Mouse (Mus musculus) cerebellum, adult (tissue): ENCODE results near the gene Bach2.
A peak's percentile ranks its signal among the peaks of the same experiment; 100 is the strongest.

Source experiments
- ATAC-seq: cut with Nextera tagmentation; 2 replicates; pipeline ENCODE4 v1.9.2; 2017; ENCODE audit warnings: mild to moderate bottlenecking, moderate library complexity, mixed read lengths; ENCODE audit not compliant: insufficient number of reproducible peaks, low FRiP score, low TSS enrichment

Bach2 gene

DNA sequence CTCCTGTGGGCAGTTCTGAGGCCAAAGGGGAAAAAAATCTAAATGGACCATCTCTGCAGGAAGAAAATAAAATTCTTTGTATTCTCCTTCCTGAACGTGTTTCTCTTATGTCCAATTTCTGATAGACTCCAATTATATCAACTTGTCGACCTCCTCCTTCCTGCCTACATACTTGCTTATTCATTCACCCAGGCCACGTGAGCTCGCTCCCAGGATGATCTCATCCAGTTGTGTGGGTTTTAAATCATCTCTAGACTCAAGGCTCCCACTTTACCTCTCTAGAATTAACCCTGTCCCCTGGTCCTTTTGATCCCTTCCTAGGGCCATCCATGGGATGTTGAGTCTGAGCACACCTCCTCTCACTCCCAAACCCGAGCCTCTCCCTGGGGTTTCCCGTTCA is 225.9 kb downstream of the Bach2 start:
- no peak for ATAC-seq

GRCm38 (mm10) chr4:32466031-32466430 is 227.4 kb downstream of the Bach2 start:
- ATAC-seq, result no peak

GRCm38 (mm10) chr4:32477977-32478660 is 239.5 kb downstream of the Bach2 start:
- ATAC-seq, result no peak

DNA sequence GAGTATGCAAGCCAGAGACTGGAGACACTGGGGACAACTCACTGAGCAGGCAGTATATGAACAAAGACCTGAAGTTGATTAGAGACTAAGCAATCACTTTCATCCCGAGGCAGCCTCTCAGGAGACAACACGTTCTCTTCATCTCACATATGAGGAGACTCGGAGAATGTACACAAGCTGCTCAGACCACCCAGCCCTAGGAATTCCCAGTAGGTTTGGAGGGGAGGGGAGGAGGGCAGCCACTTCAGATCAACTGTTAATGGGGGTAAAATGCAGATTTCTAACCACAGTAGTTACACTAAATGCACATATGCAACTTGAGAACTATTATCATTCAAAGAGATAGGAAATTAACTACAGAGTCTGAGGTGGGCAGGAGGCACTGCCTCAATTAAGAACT is 240.6 kb downstream of the Bach2 start:
- no peak for ATAC-seq

DNA sequence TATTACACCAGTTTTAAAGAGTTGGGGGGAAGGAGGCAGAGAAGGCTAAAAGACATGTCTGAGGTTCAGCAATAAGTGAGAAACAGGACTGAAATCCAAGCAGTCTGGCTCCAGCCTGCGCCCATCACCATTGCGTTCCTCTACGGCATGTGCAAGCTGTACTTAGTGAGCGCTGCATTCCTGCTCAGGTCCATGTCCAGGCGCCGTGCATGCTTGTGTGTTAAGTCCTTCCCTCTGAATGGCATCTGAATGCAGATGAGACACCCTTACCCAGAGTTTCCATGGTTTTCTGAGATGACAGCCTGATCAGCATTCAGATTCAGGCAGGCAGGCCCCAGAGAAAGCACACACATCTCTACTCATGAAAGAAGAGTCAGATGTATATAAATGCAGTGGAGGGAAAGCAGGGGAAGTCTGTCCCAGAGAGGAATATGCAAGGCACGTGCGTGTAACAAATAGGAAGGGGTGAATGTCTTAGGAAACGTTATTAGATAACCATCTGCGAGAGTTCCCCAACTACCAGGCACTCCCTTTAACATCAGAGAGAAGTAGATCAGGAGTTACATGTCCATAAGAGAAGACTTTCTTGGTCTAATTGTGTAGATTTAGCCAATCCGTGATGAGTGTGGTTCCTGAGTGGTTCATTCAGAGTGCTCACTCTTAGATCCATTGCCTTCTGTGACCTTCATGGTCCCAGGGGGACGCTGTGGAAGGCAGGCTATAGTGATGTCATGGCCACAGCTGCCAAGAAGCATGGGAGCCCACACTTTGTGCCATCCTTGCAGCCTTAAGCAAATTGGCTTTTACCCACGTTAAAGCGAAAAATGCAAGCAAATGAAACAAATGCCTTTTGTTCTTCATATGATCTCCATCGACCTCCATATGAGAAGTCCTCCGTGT is 241.4 kb downstream of the Bach2 start:
- ATAC-seq, result no peak

DNA sequence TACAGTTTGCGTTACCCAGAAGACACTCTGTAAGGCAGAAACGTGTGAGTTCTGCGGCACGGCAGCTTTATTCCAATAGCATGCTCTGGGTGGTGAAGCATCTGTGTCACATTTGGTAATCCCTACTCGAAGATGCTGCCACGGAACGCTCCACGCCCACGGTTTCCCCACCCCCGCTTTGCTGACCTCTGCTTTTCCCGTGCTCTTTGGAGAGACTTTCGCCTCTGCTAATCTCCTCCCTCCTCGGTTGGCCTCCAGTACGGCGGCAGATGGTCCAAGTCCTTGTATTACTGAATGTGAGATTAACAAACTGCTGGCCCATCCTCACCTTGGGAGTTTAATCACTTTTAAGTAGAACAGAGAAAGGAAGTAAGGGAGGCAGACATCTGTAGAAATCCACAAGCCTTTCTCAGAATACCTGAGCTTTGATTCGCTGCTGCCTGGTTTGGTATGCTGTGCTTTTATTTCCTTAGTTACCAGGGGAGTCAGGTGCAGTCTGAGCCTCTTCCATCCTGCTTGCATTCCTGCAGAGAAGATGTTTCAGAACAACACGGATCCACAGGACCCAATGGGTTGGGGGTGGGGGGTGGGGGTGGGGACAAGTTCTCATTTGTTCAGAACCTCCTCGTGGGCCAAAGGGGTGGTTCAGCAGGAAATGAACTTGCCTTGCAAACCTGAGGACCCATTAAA is 242.9 kb downstream of the Bach2 start:
- ATAC-seq, result peak; percentile 81

DNA sequence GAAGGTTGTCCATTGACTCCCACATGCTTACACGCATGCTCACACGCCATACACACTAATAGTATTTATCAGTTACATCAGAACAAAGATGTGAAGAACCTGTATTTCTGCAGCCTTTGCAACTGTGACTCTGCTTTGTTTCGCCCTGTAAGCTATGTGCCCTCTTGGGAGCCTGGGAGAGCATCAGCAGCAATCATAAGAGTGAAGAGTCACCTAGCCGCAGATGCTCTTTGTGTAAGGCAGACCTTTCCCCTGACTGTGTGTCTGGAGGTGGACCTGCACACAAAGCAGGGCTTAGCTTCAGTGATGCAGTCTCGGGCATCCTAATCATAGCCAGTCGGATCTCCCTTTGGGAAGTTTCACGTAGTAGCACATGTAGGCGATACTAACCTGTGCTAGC is 243.5 kb downstream of the Bach2 start:
- no peak for ATAC-seq

- ATAC-seq, result no peak
These were observed 244.3 kb downstream of the Bach2 start for GRCm38 (mm10) chr4:32482936-32483335.

DNA sequence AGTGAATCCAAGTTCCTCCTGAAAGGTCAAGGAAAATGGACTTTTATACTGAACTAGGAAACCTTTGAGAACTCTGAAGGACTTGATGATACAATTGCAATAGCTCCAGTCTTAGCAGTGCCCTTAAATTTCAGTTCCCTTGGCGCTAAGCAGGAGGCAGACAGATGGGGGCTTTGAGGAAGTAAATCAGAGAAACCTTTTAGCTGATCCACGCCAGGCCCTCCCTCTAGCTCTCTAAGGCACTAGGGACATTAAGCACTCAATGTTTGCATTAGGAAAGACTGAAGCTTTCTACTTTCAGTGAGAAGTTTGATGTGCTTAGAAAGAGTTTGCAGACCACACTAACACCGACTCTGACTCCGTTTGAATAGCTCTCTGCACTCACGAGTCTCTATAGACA is 247.2 kb downstream of the Bach2 start:
- ATAC-seq, result no peak

- 0 out of 2 replicates have a peak, but pooled peaks have one; percentile 41 for ATAC-seq
These were observed 248.2 kb downstream of the Bach2 start for GRCm38 (mm10) chr4:32486654-32487398.

- no peak for ATAC-seq
These were observed 250.6 kb downstream of the Bach2 start for GRCm38 (mm10) chr4:32489186-32489585.

- ATAC-seq, result no peak
These were observed 252.6 kb downstream of the Bach2 start for GRCm38 (mm10) chr4:32491176-32491575.

DNA sequence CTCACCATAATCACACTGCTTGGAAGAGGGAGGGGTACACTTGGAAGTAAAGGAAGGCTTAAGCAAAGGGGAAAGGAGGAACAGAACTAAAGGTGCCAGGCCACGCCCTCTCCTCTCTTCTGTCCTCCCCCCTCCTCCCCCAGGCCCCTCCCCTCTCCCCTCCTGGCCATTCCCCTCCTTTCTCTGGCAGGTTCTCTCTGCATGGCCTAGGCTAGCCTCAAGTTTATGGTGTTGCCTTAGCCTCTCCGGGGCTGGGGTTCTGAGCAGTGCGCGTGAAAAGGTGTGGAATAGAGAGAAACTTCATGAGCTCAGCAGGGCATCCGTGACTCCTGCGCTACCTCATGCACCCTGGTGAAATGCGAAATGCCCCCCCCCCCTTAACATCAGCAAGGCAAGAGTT is 254.2 kb downstream of the Bach2 start:
- no peak for ATAC-seq

DNA sequence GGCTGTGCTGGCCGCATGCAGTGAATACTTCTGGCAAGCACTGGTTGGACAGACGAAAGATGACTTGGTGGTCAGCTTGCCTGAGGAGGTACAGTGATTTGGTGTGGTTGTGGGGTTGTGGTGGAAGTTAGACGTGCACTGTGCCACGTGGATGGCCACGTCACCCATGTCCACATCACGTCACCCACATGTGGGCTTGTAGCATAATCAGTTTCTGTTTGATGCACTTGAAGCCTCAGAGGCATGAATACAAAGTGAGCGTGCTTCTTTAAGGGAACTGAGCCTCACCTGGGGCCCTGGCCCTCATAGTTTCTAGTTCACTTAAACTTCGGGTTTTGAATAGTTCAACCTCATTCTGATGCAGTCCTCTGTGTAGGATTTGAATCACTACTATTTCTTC is 263.2 kb downstream of the Bach2 start:
- ATAC-seq, result no peak

DNA sequence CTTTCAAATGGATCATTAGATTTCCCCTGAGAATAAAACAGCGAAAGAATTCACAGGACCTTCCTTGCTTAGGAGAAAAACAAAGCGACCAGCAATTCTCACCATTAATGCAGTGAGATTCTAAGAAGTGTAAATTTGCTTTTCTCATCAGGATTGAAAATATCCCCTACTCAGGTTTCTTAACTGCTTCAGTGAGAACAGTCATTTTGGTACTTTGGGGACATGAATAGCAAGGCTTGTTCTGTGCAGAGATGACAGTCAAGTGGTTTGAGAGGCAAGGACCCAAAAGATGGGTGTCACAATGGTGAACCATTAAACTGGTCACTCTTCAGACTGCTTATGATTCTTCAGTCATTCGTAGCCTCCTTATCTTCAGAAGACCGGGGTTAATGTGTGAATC is 263.6 kb downstream of the Bach2 start:
- no peak for ATAC-seq

DNA sequence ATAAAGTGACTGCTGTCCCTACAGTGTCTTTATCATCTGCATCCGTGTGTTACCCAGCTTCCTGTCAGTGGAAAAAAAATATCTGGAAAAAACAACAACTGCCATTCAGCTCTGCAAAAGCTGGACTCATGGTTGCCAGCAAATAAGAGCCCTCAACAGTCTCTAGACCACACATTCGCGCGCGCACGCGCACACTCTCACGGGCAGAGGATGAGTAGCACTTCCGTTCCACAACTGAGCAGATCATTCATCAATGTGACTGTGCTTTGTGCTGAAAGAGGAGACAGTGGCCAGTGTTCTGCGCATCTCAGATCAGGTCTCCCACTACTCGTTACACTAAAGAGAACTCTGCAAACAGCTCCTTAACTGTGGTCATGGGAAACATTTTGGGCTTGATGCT is 265.6 kb downstream of the Bach2 start:
- no peak for ATAC-seq

DNA sequence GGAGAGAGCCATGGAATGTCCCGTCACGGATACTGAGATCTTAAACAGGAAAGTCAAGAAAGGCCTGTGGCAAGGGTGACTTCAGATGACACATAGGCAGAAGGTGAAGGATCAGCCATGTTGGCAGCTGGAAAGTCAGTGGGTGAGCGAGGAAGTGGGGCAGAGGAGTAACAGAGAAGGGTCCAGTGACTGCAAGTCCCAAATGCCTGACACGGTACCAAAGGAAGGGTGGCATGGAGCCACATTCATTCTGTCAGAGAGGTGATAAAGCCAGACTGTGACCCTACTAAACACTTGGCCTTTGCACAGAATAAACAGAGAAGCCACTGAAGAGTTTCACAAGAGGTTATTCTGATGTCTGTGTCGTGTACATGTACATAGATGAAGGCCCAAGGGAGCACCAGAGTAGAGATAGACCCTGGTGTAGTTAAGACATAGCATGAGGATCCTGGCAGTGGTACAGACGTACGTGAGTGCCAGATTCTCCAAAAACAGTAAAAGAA is 267.8 kb downstream of the Bach2 start:
- ATAC-seq, result no peak

DNA sequence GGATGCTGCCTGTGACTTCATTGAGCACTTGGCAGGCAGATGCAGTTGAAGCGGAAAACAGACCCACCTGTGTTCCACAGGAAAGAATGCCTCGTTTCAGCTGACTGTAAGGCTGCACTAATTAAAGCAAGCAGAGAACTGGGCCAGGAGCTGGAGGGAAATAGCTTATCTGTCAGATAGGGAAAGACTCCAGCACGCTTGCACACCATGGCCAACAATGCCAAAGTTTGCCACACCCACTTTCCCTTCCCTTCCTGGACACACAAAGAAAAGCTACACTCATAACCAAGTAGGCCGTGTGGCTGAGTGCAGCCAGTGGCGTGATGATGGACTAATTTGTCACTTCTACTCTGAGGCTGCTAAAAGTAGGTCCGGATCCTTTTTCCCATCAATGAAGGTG is 268.4 kb downstream of the Bach2 start:
- no peak for ATAC-seq

DNA sequence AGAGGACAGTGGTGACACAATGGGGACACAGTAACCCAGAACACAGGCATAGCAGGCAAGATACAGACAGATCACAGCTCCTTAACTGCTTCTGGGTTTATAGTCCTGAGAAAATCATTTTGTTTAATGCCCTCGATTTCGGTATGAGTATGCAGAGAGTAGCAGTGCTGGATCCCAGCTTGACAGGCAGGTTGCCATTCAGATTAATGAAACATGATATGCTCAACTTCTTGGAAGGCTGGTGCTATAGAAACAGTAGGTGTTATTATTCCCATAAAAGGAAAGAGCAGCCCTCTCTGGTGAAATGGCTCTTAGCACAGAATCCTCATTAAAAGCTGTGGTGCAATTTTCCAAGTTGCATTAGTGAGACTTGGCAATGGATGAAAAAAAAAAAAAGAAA is 270.0 kb downstream of the Bach2 start:
- no peak for ATAC-seq

- ATAC-seq, result no peak
These were observed 270.4 kb downstream of the Bach2 start for GRCm38 (mm10) chr4:32508996-32509395.
